11 mouse cellular contexts compared by ENCODE assay signal in genomic region chr13:37298856-37299255, GRCm38 (mm10). TPM values are rescaled to one million over a fixed set of nuclear protein-coding genes. Genes with fewer than 3 reads are reported as not detected.
DNase-seq lines count a peak whose midpoint lies in the region; ATAC-seq and TF ChIP-seq lines count a peak whose summit lies in the region.
"Had no signal": no experiment of that assay in that cellular context is flagged by ENCODE, and none has a peak within 500 bp of the region (broad histone marks: within the 10 kb centered on the region; RNA-seq: fewer than 3 reads in every experiment).

No protein-coding gene starts in this region.

- no peak overlapping the region for H3K27ac ChIP-seq in heart, embryonic 12.5 days (ENCODE audit: poor library complexity, severe bottlenecking)
- no peak overlapping the region for H3K27ac ChIP-seq in liver, adult 2 months (replicated peaks; ENCODE audit: insufficient read depth, low read depth, low read length)
- H3K27ac ChIP-seq in liver, postnatal 0 days (ENCODE audit: low read depth): no peak overlapping the region
- no peak overlapping the region for H3K27ac ChIP-seq in limb, embryonic 11.5 days (replicated peaks; ENCODE audit: low read depth, low read length)
- H3K27ac ChIP-seq: liver, embryonic 13.5 days; midbrain, embryonic 10.5 days had no signal

- DNase-seq in heart, postnatal 10 days: peak; percentile 23 to 26
- DNase-seq in liver, adult 2 months (ENCODE audit: extremely low read depth, low read depth, low spot score): peak; percentile 37
- DNase-seq in liver, postnatal 0 days: no peak
- peak; percentile 19 to 25 for DNase-seq in adrenal gland, postnatal 36 days
- DNase-seq in limb, embryonic 11.5 days (ENCODE audit: low spot score): peak; percentile 7
- no peak for DNase-seq in right cerebral cortex, postnatal 4 days
- DNase-seq: cerebellum, adult 11-12 months; liver, embryonic 13.5 days; retina, postnatal 1 day had no signal

- no peaks in the 10 kb centered on the region for H3K27me3 ChIP-seq in heart, embryonic 12.5 days (replicated peaks)
- H3K27me3 ChIP-seq in liver, adult 2 months (ENCODE audit: control insufficient read depth, insufficient read depth, low read length): no peaks in the 10 kb centered on the region
- no peaks in the 10 kb centered on the region for H3K27me3 ChIP-seq in liver, postnatal 0 days (ENCODE audit: insufficient read depth, low read length)
- no peaks in the 10 kb centered on the region for H3K27me3 ChIP-seq in limb, embryonic 11.5 days (ENCODE audit: control insufficient read depth, insufficient read depth, low read length)
- H3K27me3 ChIP-seq: liver, embryonic 13.5 days had no signal

- no peak overlapping the region for H3K9ac ChIP-seq in heart, embryonic 12.5 days
- H3K9ac ChIP-seq in liver, adult 2 months (ENCODE audit: low read depth, low read length): no peak overlapping the region
- H3K9ac ChIP-seq in liver, postnatal 0 days (replicated peaks): no peak overlapping the region
- no peak overlapping the region for H3K9ac ChIP-seq in limb, embryonic 11.5 days (ENCODE audit: low read length)
- H3K9ac ChIP-seq: liver, embryonic 13.5 days had no signal

- no peak overlapping the region for H3K4me2 ChIP-seq in heart, embryonic 12.5 days
- no peak overlapping the region for H3K4me2 ChIP-seq in liver, postnatal 0 days (ENCODE audit: low read depth, low read length)
- H3K4me2 ChIP-seq in limb, embryonic 11.5 days (ENCODE audit: low read depth, severe bottlenecking): no peak overlapping the region
- H3K4me2 ChIP-seq: liver, embryonic 13.5 days had no signal

- peaks cover 5% of the 10 kb centered on the region; the same call in 1 of the 2 replicates for H3K4me1 ChIP-seq in heart, embryonic 12.5 days (replicated peaks)
- H3K4me1 ChIP-seq in liver, adult 2 months (ENCODE audit: control insufficient read depth, insufficient read depth, low read length): no peaks in the 10 kb centered on the region
- no peaks in the 10 kb centered on the region for H3K4me1 ChIP-seq in liver, postnatal 0 days (ENCODE audit: insufficient read depth)
- H3K4me1 ChIP-seq in limb, embryonic 11.5 days (ENCODE audit: control insufficient read depth, insufficient read depth, low read length): no peaks in the 10 kb centered on the region
- H3K4me1 ChIP-seq: liver, embryonic 13.5 days had no signal

- ATAC-seq in heart, embryonic 12.5 days (ENCODE audit: insufficient number of reproducible peaks, low FRiP score): no peak
- no peak for ATAC-seq in liver, postnatal 0 days
- ATAC-seq in limb, embryonic 11.5 days (ENCODE audit: insufficient number of reproducible peaks, low FRiP score, low TSS enrichment, low read depth): no peak

- WGBS in heart, embryonic 12.5 days: 23% methylated on average over 1 of the region's 1 CpGs
- 11% methylated on average over 1 of the region's 1 CpGs for WGBS in liver, adult 2 months
- 43% methylated on average over 1 of the region's 1 CpGs for WGBS in liver, postnatal 0 days (ENCODE audit: insufficient replicate concordance)
- 85% methylated on average over 1 of the region's 1 CpGs for WGBS in limb, embryonic 11.5 days

- no peak for TF ChIP-seq POLR2A in liver, adult 2 months (IDR thresholded peaks at IDR 0.05; ENCODE audit: extremely low read depth, insufficient read depth, low read length)

- no peak for TF ChIP-seq EP300 in liver, postnatal 0 days (IDR thresholded peaks at IDR 0.05; ENCODE audit: low read depth)

- intact Hi-C loops in heart, postnatal 10 days (cut with DNase I): no loop called here

- no peaks in the 10 kb centered on the region for H3K36me3 ChIP-seq in heart, embryonic 12.5 days
- H3K36me3 ChIP-seq in liver, adult 2 months (ENCODE audit: control insufficient read depth, insufficient read depth, low read length): no peaks in the 10 kb centered on the region
- H3K36me3 ChIP-seq in liver, postnatal 0 days (replicated peaks; ENCODE audit: insufficient read depth, low read length): no peaks in the 10 kb centered on the region
- no peaks in the 10 kb centered on the region for H3K36me3 ChIP-seq in limb, embryonic 11.5 days (ENCODE audit: control insufficient read depth, insufficient read depth, low read length)
- H3K36me3 ChIP-seq: liver, embryonic 13.5 days; midbrain, embryonic 10.5 days had no signal

- H3K9me3 ChIP-seq in heart, embryonic 12.5 days (replicated peaks): no peaks in the 10 kb centered on the region
- H3K9me3 ChIP-seq in liver, postnatal 0 days (ENCODE audit: low read length): no peaks in the 10 kb centered on the region
- no peaks in the 10 kb centered on the region for H3K9me3 ChIP-seq in limb, embryonic 11.5 days (ENCODE audit: control insufficient read depth, low read length)
- H3K9me3 ChIP-seq: liver, embryonic 13.5 days; midbrain, embryonic 10.5 days had no signal

- H3K79me2 ChIP-seq in liver, adult 2 months (ENCODE audit: control insufficient read depth, insufficient read depth, low read length): no peaks in the 10 kb centered on the region

- no peak overlapping the region for H3K4me3 ChIP-seq in heart, embryonic 12.5 days
- no peak overlapping the region for H3K4me3 ChIP-seq in liver, adult 2 months (ENCODE audit: insufficient read depth, low read depth, low read length)
- no peak overlapping the region for H3K4me3 ChIP-seq in liver, postnatal 0 days (ENCODE audit: low read depth, low read length)
- H3K4me3 ChIP-seq in limb, embryonic 11.5 days (ENCODE audit: low read depth, low read length): no peak overlapping the region
- H3K4me3 ChIP-seq: liver, embryonic 13.5 days; midbrain, embryonic 10.5 days had no signal

- TF ChIP-seq CTCF in liver, adult 2 months (IDR thresholded peaks at IDR 0.05; ENCODE audit: low read depth, low read length): no peak
- no peak for TF ChIP-seq CTCF in liver, postnatal 0 days (IDR thresholded peaks at IDR 0.05; ENCODE audit: low read depth)

RNA-seq across cellular contexts. Expression of gene Ly86, which starts 46.2 kb away (rescaled TPM):
- total RNA-seq in heart, postnatal 10 days (2021): 1 to 10 TPM; 2.3 TPM
- 2.6 and 3.1 TPM in 2 replicates for polyA plus RNA-seq in heart, embryonic 12.5 days (2016; fragmentation: Nextera tagmentation; extraction: Ambion mirVana)
- total RNA-seq in liver, adult 2 months (2014; rRNA removed): 6.0 and 8.6 TPM in 2 replicates
- 1.9 and 4.4 TPM in 2 replicates for polyA plus RNA-seq in liver, adult 2 months (2012; rRNA removed)
- polyA plus RNA-seq in liver, postnatal 0 days (2015; fragmentation: Nextera tagmentation; extraction: Ambion mirVana): 18.9 and 19.1 TPM in 2 replicates
- 1 to 10 TPM; 4.2 to 5.4 TPM for total RNA-seq in adrenal gland, postnatal 36 days (2021)
- polyA plus RNA-seq in limb, embryonic 11.5 days (2014; fragmentation: Nextera tagmentation; extraction: Ambion mirVana): 2.4 and 3.1 TPM in 2 replicates

Comparison
In these comparisons a context has a peak if more than half of its experiments do, and no peak if none do; other contexts are left out.
1. DNase-seq: peak in heart, postnatal 10 days (2 of 2), liver, adult 2 months (single experiment), adrenal gland, postnatal 36 days (2 of 2) and limb, embryonic 11.5 days (single experiment); none in liver, postnatal 0 days (single experiment) and right cerebral cortex, postnatal 4 days (single experiment).